Mouse (Mus musculus) G1E (cell line): ENCODE measurements around the gene Magi2. TPM values are rescaled to one million over a fixed set of nuclear protein-coding genes. Genes with fewer than 3 reads are reported as not detected.

Experiments
- ATAC-seq: 2 replicates; pipeline ENCODE4 v1.8.0; 2016; ENCODE audit warnings: mild to moderate bottlenecking; ENCODE audit not compliant: insufficient number of reproducible peaks, poor library complexity, low FRiP score, severe bottlenecking; ENCODE audit errors: extremely low read depth
- DNase-seq: peaks from one replicate; pipeline ENCODE4 v3.0.0; 2012; ENCODE audit warnings: low spot score
- H3K27me3 ChIP-seq: 2 replicates; pipeline ENCODE4 v1.6.1; 2012; ENCODE audit warnings: mild to moderate bottlenecking, low read length, inconsistent platforms; ENCODE audit not compliant: insufficient read depth
- H3K36me3 ChIP-seq: replicated peaks from 2 replicates; pipeline ENCODE3; 2012; ENCODE audit warnings: mild to moderate bottlenecking, inconsistent platforms
- H3K4me1 ChIP-seq: 2 replicates; pipeline ENCODE4 v1.6.1; 2012; ENCODE audit warnings: low read depth, low read length, inconsistent platforms, mixed read lengths; ENCODE audit not compliant: insufficient read depth
- H3K4me3 ChIP-seq: 2 replicates; pipeline ENCODE4 v1.5.1; 2012; ENCODE audit warnings: low read depth, mild to moderate bottlenecking, inconsistent platforms, low read length, moderate library complexity, mixed read lengths
- H3K9me3 ChIP-seq: replicated peaks from 2 replicates; pipeline ENCODE4 v1.6.1; 2012; ENCODE audit warnings: inconsistent platforms
- CTCF ChIP-seq: IDR thresholded peaks from 2 replicates; pipeline ENCODE4 v1.5.1; 2012; ENCODE audit warnings: low read depth, low read length, inconsistent platforms, mixed read lengths
- GATA1 ChIP-seq: IDR thresholded peaks from 2 replicates; pipeline ENCODE4 v1.6.1; 2012; ENCODE audit warnings: borderline replicate concordance, low read length, inconsistent platforms, mixed read lengths
- GATA2 ChIP-seq: IDR thresholded peaks from 2 replicates; pipeline ENCODE4 v1.6.1; 2012; ENCODE audit warnings: low read depth, low read length, inconsistent platforms, borderline replicate concordance
- POLR2AphosphoS5 ChIP-seq: IDR thresholded peaks from 2 replicates; pipeline ENCODE4 v1.6.1; 2012; ENCODE audit warnings: low read depth, low read length, inconsistent platforms; ENCODE audit not compliant: insufficient replicate concordance
- TAL1 ChIP-seq: conservative IDR thresholded peaks from 2 replicates; pipeline ENCODE4 v1.6.1; 2012; ENCODE audit warnings: low read depth, low read length, inconsistent platforms, mixed read lengths
- polyA plus RNA-seq: library from polyadenylated mRNA; stranded (reverse); fragments of >175 nt; gene quantifications from 2 replicates; pipeline ENCODE4 v1.2.3, GENCODE M21; 2012
- total RNA-seq, 2 experiments: library from RNA; stranded (forward) in 1 of 2; stranded (reverse) in 1 of 2; fragments of 200-1000 nt in 1 of 2; fragments of >200 nt in 1 of 2; fragmentation: Nextera tagmentation in 1 of 2; gene quantifications; 2 replicates each; pipeline ENCODE4 v1.2.3; 2014 to 2017

Gene Magi2
- total and polyA plus RNA-seq, 3 experiments: 0.69 to 1.3 (median 1.1) TPM

DNA sequence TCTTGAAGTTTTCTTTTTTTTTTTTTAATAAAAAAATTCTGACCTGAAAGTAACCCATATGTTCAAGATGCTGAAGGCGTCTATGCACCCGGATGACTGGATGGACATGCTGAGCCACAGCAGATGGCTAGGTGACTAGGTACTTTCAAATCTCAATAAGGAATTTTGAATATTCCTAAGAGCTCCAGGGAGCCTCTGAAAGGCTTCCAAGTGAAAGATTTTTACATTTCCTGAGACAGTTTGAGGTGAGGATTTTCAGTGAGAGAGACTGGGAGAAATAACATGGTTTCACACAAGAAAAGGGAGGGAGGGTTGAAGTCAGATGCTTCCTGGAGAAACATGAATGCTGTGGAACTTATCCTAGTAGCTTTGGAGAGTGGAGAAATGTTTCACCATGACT is 1048.8 kb downstream of the Magi2 start:
- no peak for ATAC-seq
- no peak for DNase-seq
- no peak for TF ChIP-seq GATA2
- TF ChIP-seq GATA1: no peak
- TF ChIP-seq TAL1: no peak
- TF ChIP-seq POLR2AphosphoS5: no peak
- TF ChIP-seq CTCF: no peak
- H3K4me3 ChIP-seq: no peak overlapping the region
- no peaks in the 10 kb centered on the region for H3K9me3 ChIP-seq
- no peaks in the 10 kb centered on the region for H3K36me3 ChIP-seq
- no peaks in the 10 kb centered on the region for H3K4me1 ChIP-seq
- no peaks in the 10 kb centered on the region for H3K27me3 ChIP-seq

DNA sequence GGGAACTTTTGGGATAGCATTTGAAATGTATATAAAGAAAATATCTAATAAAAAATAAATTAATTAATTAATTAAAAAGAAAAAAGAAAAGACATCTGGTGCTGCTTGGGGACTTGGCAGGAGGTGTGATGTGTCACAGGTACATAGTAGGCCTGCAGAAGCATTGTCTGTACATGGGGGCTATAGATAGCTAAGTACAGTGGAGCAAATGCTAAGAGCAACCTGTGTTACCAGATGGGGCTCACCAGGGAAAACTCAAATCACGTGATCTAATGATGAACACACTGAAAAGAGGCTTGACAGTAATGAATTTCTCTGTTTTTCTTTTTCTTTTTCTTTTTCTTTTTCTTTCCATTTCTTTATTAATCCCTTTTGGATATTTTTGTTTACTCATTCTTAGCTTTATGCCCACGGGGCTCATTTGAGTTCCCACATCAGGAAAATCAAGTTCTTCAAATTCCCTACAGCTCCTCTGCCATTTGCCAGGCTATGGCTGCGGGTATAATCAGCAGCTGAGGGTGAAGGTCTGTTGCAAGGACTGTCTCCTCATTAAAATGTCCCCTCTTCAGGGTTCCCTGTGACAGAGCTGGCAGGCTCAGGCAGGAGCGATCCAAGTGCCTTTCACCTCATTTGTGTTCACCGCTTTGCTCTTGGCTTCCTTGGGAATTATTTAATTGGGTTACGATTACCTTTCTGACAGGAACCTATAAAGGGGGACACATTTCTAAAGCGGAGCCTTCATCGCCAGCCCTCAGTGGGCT is 1058.4 kb downstream of the Magi2 start:
- no peak for DNase-seq
- no peaks in the 10 kb centered on the region for H3K4me1 ChIP-seq
- TF ChIP-seq POLR2AphosphoS5 (no peak), GATA2 (no peak), TAL1 (no peak), GATA1 (no peak), CTCF (no peak)
- H3K27me3 ChIP-seq: no peaks in the 10 kb centered on the region
- no peak for ATAC-seq
- no peaks in the 10 kb centered on the region for H3K36me3 ChIP-seq
- no peak overlapping the region for H3K4me3 ChIP-seq
- no peaks in the 10 kb centered on the region for H3K9me3 ChIP-seq

DNA sequence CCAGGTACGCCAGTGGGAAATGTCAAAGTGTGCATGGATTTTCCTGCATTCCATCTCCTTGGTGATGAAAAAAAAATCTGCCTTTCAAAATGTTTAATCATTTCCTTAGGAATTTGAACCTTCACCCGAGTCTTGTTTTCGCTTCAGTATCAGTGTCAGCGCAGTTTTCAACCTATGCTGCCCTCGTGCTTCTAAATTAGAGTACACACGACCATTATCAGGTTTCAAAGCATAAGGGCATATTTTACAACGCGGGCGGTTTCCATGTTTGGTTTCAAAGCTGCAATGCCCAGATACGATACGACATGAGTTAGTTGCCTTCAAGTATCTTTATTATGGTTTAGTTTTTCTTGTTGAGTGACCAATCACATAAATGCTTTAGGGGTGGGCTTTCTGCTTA is 1067.7 kb downstream of the Magi2 start:
- DNase-seq (no peak), ATAC-seq (no peak)
- H3K4me1 ChIP-seq: no peaks in the 10 kb centered on the region
- TF ChIP-seq POLR2AphosphoS5 (no peak), TAL1 (no peak), GATA1 (no peak), CTCF (no peak), GATA2 (no peak)
- no peaks in the 10 kb centered on the region for H3K36me3 ChIP-seq
- H3K27me3 ChIP-seq: no peaks in the 10 kb centered on the region
- H3K9me3 ChIP-seq: no peaks in the 10 kb centered on the region
- no peak overlapping the region for H3K4me3 ChIP-seq

DNA sequence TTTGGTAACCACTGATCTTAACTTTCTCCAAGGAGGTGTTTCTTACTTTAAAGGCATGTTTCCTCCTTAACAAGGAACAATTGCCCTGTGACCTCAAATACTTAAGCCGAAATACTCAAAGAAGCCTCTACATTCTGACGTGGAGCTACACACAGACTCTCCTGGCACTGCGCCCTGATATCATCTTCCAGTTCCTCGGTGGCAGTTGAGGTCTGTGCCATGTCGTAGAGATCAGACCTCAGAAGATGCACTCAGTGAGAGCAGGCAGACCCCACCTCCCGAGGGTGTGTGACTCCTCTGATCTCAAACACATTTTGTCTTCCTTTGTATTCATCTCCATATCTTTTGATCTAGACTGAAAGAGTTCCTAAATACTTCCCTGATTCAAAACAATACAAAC is 1073.0 kb downstream of the Magi2 start:
- Histone ChIP-seq H3K27me3 (0 out of 2 replicates have a peak, but pooled peaks cover 4% of the 10 kb centered on the region), H3K4me3 (no peak overlapping the region), H3K36me3 (no peaks in the 10 kb centered on the region), H3K9me3 (no peaks in the 10 kb centered on the region), H3K4me1 (no peaks in the 10 kb centered on the region)
- TF ChIP-seq CTCF: no peak
- TF ChIP-seq POLR2AphosphoS5: no peak
- TF ChIP-seq GATA2: no peak
- TF ChIP-seq TAL1: no peak
- no peak for TF ChIP-seq GATA1
- ATAC-seq (no peak), DNase-seq (no peak)

DNA sequence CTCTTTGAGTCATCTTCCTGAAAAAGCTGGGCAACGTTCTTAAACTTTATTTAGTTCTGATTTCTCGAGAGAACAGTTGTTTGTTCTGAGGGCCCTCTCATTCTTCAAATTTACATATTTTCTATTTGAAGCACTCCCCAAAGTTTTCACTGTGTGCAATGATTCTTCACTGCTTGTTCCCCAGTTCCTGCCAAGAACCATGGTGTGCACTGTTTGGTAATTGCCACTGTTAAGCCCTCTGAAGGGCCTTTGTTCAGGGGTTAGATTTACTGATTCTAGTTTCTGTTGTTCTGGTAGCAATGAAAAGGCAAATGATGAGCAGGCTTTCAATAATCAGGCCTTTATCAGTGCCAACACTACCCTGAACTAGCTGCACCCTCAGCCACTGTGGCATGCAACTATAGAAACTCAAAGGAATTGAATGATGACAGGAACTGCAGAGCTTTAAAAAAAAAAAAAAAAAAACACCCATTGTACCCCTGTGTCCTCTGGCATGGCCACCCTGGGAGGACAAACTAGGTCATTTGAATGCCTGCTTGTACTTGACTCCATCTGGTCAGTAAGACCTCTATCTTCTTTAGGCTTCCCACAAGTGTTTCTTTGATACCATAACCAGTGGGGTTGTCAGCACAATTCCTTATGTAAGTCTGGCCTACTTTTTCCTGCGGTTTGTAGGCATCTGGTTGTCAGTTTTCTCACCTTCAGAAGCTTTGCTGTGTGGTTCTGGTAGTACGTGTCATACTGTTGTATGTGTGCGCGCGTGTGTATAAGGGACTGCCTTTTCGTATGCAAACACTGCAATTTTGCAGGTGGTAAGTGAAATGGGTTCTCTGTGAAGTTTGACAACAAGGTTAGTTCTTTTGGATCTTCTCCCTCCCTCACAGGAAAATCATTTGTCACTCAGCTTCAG is 1076.5 kb downstream of the Magi2 start:
- no peaks in the 10 kb centered on the region for H3K4me1 ChIP-seq
- 0 out of 2 replicates have a peak, but pooled peaks cover 4% of the 10 kb centered on the region for H3K27me3 ChIP-seq
- H3K36me3 ChIP-seq: no peaks in the 10 kb centered on the region
- ATAC-seq (no peak), DNase-seq (no peak)
- no peak overlapping the region for H3K4me3 ChIP-seq
- no peaks in the 10 kb centered on the region for H3K9me3 ChIP-seq
- no peak for TF ChIP-seq GATA1
- no peak for TF ChIP-seq GATA2
- TF ChIP-seq TAL1: no peak
- TF ChIP-seq POLR2AphosphoS5: no peak
- no peak for TF ChIP-seq CTCF

DNA sequence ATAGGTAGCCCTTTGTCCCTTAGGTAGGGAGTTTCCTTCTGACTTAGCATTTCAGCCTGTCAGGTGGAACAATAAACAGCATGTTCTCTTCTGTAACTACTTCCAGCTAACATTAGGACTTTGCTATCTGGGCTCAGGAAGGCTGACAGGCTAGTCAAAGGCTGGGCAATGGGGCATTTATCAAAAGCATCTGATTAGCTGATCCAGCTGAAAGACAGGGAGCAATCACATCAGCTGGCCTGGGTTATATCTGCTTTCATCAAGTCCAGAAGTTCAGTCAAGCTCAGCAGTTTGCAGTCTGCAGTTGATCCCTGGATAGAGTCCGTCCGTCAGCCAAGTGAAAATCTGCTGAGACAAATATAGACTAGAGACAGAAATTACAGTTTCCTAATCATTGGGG is 1094.1 kb downstream of the Magi2 start:
- no peak for ATAC-seq
- TF ChIP-seq GATA2 (no peak), GATA1 (no peak), CTCF (no peak), TAL1 (no peak), POLR2AphosphoS5 (no peak)
- no peak overlapping the region for H3K4me3 ChIP-seq
- H3K27me3 ChIP-seq: peaks cover under 1% of the 10 kb centered on the region; the same call in 1 of the 2 replicates
- H3K36me3 ChIP-seq: no peaks in the 10 kb centered on the region
- no peaks in the 10 kb centered on the region for H3K4me1 ChIP-seq
- no peaks in the 10 kb centered on the region for H3K9me3 ChIP-seq
- DNase-seq: no peak
